Mouse (Mus musculus): ENCODE data around the gene Gm49368. TPM values are rescaled to one million over a fixed set of nuclear protein-coding genes. Genes with fewer than 3 reads are reported as not detected.

The Gm49368 gene
- polyA plus RNA-seq, 2 experiments from 2014 or later = 0.08 TPM; not detected in 1

GRCm38 (mm10) chr7:128132148-128132547 is 69.7 kb downstream of the Gm49368 start:
- ATAC-seq = no peak

- ATAC-seq = peak; percentile 43
Observed at GRCm38 (mm10) chr7:128133596-128133995, 71.1 kb downstream of the Gm49368 start.

GRCm38 (mm10) chr7:128136927-128137326 is 74.4 kb downstream of the Gm49368 start:
- ATAC-seq = no peak

- no peak for ATAC-seq
Observed at GRCm38 (mm10) chr7:128139611-128140010, 77.1 kb downstream of the Gm49368 start.

- ATAC-seq = no peak
Observed at GRCm38 (mm10) chr7:128150970-128151369, 88.5 kb downstream of the Gm49368 start.

DNA sequence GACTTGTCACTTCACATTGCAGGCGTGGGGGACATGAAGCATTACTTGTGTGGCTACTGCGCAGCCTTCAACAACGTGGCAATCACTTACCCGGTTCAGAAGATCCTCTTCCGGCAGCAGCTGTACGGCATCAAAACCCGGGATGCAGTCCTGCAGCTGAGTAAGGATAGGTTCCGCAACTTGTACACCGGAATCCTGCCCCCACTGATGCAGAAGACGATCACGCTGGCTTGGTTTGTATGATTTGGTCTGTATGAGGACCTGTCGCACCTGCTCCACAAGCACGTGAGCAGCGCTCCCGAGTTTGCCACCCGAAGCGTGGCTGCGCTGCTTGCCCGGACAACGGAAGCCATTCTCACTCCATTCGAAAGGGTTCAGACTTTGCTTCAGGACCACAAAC is 91.6 kb downstream of the Gm49368 start, which contains the start of gene Itgad:
Itgad (plus strand) TSS at position 301 of the 400 bp plus-strand sequence.
- no peak for ATAC-seq

DNA sequence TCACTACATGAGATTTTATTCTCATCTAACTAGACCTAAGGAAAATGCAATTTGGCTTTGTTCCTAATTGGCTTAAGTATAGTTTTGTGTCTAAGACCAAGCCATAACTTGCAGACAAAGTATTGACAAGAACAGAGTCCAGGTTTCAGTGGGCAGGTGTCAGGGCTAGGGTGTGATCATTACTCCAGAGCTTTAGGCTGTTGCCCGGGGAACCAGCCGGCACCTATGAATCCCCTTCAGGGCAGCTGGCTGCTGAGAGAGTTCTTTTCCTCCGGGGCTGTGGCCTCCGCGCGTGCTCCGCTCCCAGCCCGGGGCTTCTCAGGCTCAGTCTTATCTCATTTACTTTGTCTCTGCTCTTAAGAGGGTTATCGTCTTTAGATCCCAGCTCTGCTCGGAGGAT is 92.4 kb downstream of the Gm49368 start:
- no peak for ATAC-seq

- ATAC-seq = peak; percentile 32
Observed at GRCm38 (mm10) chr7:128158688-128159354, 96.3 kb downstream of the Gm49368 start.

- ATAC-seq = no peak
Observed at GRCm38 (mm10) chr7:128164001-128164400, 101.5 kb downstream of the Gm49368 start.

DNA sequence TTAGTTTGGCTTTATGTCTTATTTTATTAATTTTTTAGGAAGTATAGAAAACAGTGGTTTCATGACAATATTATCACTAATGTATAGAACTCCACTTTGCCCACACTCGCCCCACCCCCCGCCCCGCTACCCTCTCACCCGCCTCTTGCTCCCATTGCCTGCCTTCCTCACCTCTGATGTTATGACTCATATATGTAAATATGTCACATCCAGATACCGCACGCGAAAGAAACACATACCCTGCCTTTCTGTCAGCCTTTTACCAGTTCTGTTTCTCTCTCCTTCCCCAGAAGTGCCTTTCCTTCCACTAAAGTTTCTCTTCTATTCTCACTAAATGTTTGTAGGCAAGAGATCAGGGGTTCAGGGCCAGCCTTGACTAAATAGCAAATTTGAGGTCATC is 103.9 kb downstream of the Gm49368 start:
- no peak for ATAC-seq

DNA sequence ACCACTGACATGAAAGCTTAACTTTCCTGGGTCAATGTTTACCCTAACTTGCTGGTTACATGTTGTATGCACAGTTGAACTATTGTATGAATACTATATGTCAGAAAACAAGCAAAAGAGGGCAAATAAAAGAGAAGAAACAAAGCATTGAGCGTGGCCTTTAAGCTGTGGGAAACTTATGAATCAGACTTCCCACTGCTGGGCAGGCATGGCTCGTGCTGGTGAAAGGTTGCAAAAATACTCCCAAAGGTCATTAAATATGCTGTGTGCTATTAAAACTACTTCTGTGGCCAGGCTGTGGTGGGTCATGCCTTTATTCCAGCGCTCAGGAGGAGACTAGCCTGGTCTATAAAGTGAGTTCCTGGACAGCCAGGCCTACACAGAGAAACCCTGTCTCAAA is 107.5 kb downstream of the Gm49368 start:
- no peak for ATAC-seq

Other genes with a start within 250 kb of the Gm49368 start
- gene Stx4a, start 238.4 kb upstream of the Gm49368 start, polyA plus RNA-seq (2017; shearing (Covaris generic)) = 10 to 100 TPM; 49.3 to 54.6 TPM
- under 1 TPM in 1 of 2 experiments, not detected in 1; 0.62 TPM for gene Stx1b, start 238.1 kb upstream of the Gm49368 start, polyA plus RNA-seq (2017; shearing (Covaris generic))
- gene Zfp646, start 186.5 kb upstream of the Gm49368 start, polyA plus RNA-seq (2017; shearing (Covaris generic)) = 10 to 100 TPM; 20.0 to 28.1 TPM
- 10 to 100 TPM; 10.4 to 11.0 TPM for gene Zfp668, start 185.9 kb upstream of the Gm49368 start, polyA plus RNA-seq (2017; shearing (Covaris generic))
- gene Prss53, start 171.7 kb upstream of the Gm49368 start, polyA plus RNA-seq (2017; shearing (Covaris generic)) = under 1 TPM in 1 of 2 experiments, not detected in 1; 0.22 TPM
- gene Gm21974, start 167.2 kb upstream of the Gm49368 start, polyA plus RNA-seq (2017; shearing (Covaris generic)) = not detected
- 10 to 100 TPM; 20.9 to 31.8 TPM for gene Vkorc1, start 167.1 kb upstream of the Gm49368 start, polyA plus RNA-seq (2017; shearing (Covaris generic))
- gene Bckdk, start 158.6 kb upstream of the Gm49368 start, polyA plus RNA-seq (2017; shearing (Covaris generic)) = 10 to 100 TPM; 62.4 to 77.7 TPM
- gene Kat8, start 150.2 kb upstream of the Gm49368 start, polyA plus RNA-seq (2017; shearing (Covaris generic)) = 10 to 100 TPM; 29.9 to 32.1 TPM
- gene Prss8, start 132.6 kb upstream of the Gm49368 start, polyA plus RNA-seq (2017; shearing (Covaris generic)) = not detected
- 1 to 10 TPM; 2.1 to 3.6 TPM for gene Prss36, start 116.0 kb upstream of the Gm49368 start, polyA plus RNA-seq (2017; shearing (Covaris generic))
- gene Fus, start 95.2 kb upstream of the Gm49368 start, polyA plus RNA-seq (2017; shearing (Covaris generic)) = 10 to 100 TPM; 36.5 to 39.3 TPM
- gene Pycard, start 68.8 kb upstream of the Gm49368 start, polyA plus RNA-seq (2017; shearing (Covaris generic)) = 100 to 1,000 TPM; 429 to 455 TPM
- gene Trim72, start 58.7 kb upstream of the Gm49368 start, polyA plus RNA-seq (2017; shearing (Covaris generic)) = under 1 TPM in 1 of 2 experiments, not detected in 1; 0.36 TPM
- under 1 TPM; 0.66 to 0.94 TPM for gene Itgam, start within 50 bp of the Gm49368 start, polyA plus RNA-seq (2017; shearing (Covaris generic))
- gene Itgax, start 66.9 kb downstream of the Gm49368 start, polyA plus RNA-seq (2017; shearing (Covaris generic)) = not detected
- gene Itgad, start 91.7 kb downstream of the Gm49368 start, polyA plus RNA-seq (2017; shearing (Covaris generic)) = under 1 TPM in 1 of 2 experiments, not detected in 1; 0.40 TPM
- not detected for gene Cox6a2, start 143.7 kb downstream of the Gm49368 start, polyA plus RNA-seq (2017; shearing (Covaris generic))
- 1 to 10 TPM; 3.9 to 5.6 TPM for gene Armc5, start 174.7 kb downstream of the Gm49368 start, polyA plus RNA-seq (2017; shearing (Covaris generic))
- 1 to 10 TPM; 4.0 to 5.8 TPM for gene 9130023H24Rik, start 175.3 kb downstream of the Gm49368 start, polyA plus RNA-seq (2017; shearing (Covaris generic))
- gene Tgfb1i1, start 184.1 kb downstream of the Gm49368 start, polyA plus RNA-seq (2017; shearing (Covaris generic)) = under 1 TPM in 1 of 2 experiments, not detected in 1; 0.59 TPM
- gene Slc5a2, start 203.0 kb downstream of the Gm49368 start, polyA plus RNA-seq (2017; shearing (Covaris generic)) = not detected
- 10 to 100 TPM in 1 of 2 experiments, 1 to 10 TPM in 1; 7.8 to 10.1 TPM for gene BC017158, start 235.5 kb downstream of the Gm49368 start, polyA plus RNA-seq (2017; shearing (Covaris generic))